Mouse (Mus musculus) heart, embryonic 14.5 days (tissue): ENCODE measurements around the gene Mkrn2. TPM values are rescaled to one million over a fixed set of nuclear protein-coding genes. Genes with fewer than 3 reads are reported as not detected.

ENCODE experiments used
- ATAC-seq: fragments of 200-750 bp; cut with Nextera tagmentation; 2 replicates; pipeline ENCODE4 v1.8.0; 2017; ENCODE audit warnings: low read depth, moderate TSS enrichment; ENCODE audit not compliant: insufficient number of reproducible peaks, insufficient read depth, low FRiP score
- H3K27ac ChIP-seq, 2 experiments: fragments of 200-500 bp in 1 of 2; fragments of 300-500 bp in 1 of 2; sonication (generic) in 1 of 2; replicated peaks in 1 of 2; 2 replicates each; pipeline ENCODE4 v1.5.1; 2012 to 2014; ENCODE audit warnings: low read depth in 2 of 2, low read length in 2 of 2, control low read depth in 1 of 2, mild to moderate bottlenecking in 1 of 2, mixed read lengths in 1 of 2; ENCODE audit not compliant: control insufficient read depth in 1 of 2, insufficient read depth in 1 of 2
- H3K27me3 ChIP-seq: fragments of 300-500 bp; sonication (generic); 2 replicates; pipeline ENCODE4 v1.6.1; 2014; ENCODE audit warnings: mild to moderate bottlenecking, low read length, control low read depth; ENCODE audit not compliant: control insufficient read depth, insufficient read depth
- H3K36me3 ChIP-seq: fragments of 300-500 bp; sonication (generic); 2 replicates; pipeline ENCODE4 v1.6.1; 2014; ENCODE audit warnings: mild to moderate bottlenecking, control low read depth, low read length, mixed read lengths; ENCODE audit not compliant: control insufficient read depth, insufficient read depth
- H3K4me1 ChIP-seq, 2 experiments: fragments of 200-500 bp in 1 of 2; fragments of 300-500 bp in 1 of 2; sonication (generic) in 1 of 2; 2 replicates each; pipeline ENCODE4 v1.6.1; 2012 to 2014; ENCODE audit warnings: low read length in 2 of 2, control low read depth in 1 of 2, mixed read lengths in 1 of 2; ENCODE audit not compliant: control insufficient read depth in 2 of 2, insufficient read depth in 2 of 2
- H3K4me2 ChIP-seq: fragments of 300-500 bp; sonication (generic); 2 replicates; pipeline ENCODE4 v1.6.1; 2014; ENCODE audit warnings: mild to moderate bottlenecking, low read length
- H3K4me3 ChIP-seq, 2 experiments: fragments of 200-500 bp in 1 of 2; fragments of 300-500 bp in 1 of 2; sonication (generic) in 1 of 2; 2 replicates each; pipeline ENCODE4 v1.5.1; 2012 to 2014; ENCODE audit warnings: low read length in 2 of 2, mild to moderate bottlenecking in 2 of 2, control low read depth in 1 of 2, low read depth in 1 of 2, moderate library complexity in 1 of 2; ENCODE audit not compliant: control insufficient read depth in 1 of 2, insufficient read depth in 1 of 2
- H3K9ac ChIP-seq: fragments of 300-500 bp; sonication (generic); 2 replicates; pipeline ENCODE4 v1.6.1; 2014; ENCODE audit warnings: mild to moderate bottlenecking, low read length
- H3K9me3 ChIP-seq: fragments of 300-500 bp; sonication (generic); 2 replicates; pipeline ENCODE4 v1.6.1; 2016; ENCODE audit warnings: low read length, control low read depth; ENCODE audit not compliant: control insufficient read depth
- WGBS: fragments of 180-500 bp; shearing (Covaris S2); extraction: QIAGEN DNeasy Blood & Tissue Kit; methylation state at CpG from one replicate; pipeline ENCODE4 v1.1.7; 2014; 5-methylcytosine and 5-hydroxymethylcytosine counted together
- polyA plus RNA-seq: library from polyadenylated mRNA; unstranded; fragments of >200 nt; fragmentation: Nextera tagmentation; extraction: Ambion mirVana; gene quantifications from 2 replicates; pipeline ENCODE4 v1.2.1, GENCODE M21; 2014

Gene Mkrn2
- polyA plus RNA-seq, 1 experiment from 2014 or later = 29.6 TPM

DNA sequence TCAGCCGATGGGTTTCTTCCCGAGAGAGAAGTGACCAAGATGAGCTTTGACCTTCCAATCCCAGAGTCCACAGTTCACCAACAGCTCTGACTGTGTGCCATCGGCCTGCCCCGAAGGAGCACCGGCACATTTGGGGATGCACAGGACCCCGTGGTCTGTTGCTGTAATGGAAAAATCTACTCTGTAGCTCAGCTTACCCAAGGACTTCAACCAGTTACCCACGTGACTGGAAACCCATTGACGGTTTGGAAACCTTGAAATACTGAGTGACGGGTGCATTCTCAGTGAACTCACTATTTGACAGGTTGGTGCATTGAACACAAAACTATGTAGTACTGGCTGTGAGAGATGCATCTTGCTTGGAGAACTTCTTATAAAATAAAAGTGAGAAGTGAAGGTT lies 23.8 kb upstream of the Mkrn2 start:
- Histone ChIP-seq H3K27me3 (no peaks in the 10 kb centered on the region), H3K4me3 (no peak overlapping the region), H3K9me3 (no peaks in the 10 kb centered on the region), H3K4me2 (no peak overlapping the region), H3K36me3 (peaks cover 58% of the 10 kb centered on the region), H3K9ac (no peak overlapping the region), H3K4me1 (no peaks in the 10 kb centered on the region), H3K27ac (no peak overlapping the region)
- 93% methylated on average over 9 of the region's 9 CpGs for WGBS
- no peak for ATAC-seq

DNA sequence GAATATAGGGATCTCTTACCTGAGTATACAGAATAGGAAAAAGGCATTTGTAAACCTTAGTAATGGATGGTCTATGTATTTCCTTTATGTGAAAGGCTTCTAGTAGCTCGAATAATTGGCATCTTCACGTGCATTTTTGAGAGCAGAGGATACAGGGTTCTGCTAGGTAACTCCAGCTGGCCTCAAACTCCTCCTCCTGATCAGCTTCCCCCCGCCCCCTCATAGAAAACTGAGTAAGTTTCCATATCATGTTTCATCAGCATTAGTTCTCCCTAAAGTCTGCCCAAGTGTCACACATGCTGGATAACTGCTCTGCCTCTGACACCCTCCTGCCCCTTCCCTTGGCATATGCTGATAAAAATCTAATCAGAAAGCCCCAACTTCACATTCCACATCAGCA lies 20.9 kb upstream of the Mkrn2 start:
- no peaks in the 10 kb centered on the region for H3K4me1 ChIP-seq
- H3K36me3 ChIP-seq = peaks cover 45% of the 10 kb centered on the region
- no peak for ATAC-seq
- H3K4me2 ChIP-seq = no peak overlapping the region
- no peak overlapping the region for H3K4me3 ChIP-seq
- 88% methylated on average over 3 of the region's 3 CpGs for WGBS
- H3K9me3 ChIP-seq = no peaks in the 10 kb centered on the region
- no peak overlapping the region for H3K27ac ChIP-seq
- H3K9ac ChIP-seq = no peak overlapping the region
- no peaks in the 10 kb centered on the region for H3K27me3 ChIP-seq

DNA sequence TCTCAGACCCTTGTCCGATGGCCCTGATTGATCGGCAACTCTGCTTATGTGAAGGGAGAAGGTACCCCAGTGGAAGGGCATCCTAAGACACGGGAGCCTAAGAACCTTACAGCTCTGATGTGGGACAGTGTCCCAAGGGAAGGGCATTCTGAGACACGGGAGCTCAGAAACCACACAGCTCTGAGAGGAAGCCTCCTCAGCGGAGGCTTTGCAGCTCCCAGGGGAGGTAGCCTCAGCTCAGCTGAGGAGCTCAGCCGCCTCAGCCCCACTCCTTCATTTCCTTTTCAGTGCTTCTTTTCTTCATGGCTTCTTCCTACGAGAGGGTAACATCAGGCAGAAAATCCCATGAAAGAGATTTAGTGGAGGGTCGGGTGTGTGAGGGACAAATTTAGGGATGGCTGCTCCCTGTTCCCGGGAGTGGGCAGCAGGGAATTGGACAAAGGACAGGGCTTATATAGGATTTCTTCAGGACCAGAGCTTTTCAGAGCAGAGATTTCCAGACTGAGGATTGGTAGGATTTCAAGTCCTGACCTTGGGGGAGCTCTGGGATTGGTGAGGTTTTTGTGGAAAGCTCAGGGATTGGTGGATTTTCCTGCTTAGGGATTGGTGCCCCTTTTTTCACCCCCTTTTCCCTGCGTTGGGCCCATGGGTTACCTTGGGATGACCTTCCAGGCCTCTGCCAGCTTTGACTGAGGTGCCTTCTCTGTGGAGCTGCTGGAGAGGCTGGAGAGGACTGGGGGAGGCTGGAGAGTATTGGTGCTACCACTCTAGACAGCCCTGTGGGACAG lies 19.2 kb upstream of the Mkrn2 start:
- H3K4me2 ChIP-seq = no peak overlapping the region
- ATAC-seq = no peak
- H3K4me1 ChIP-seq = peaks cover 2 to 6% of the 10 kb centered on the region in 2 experiments; a peak in 1 of 4 replicates
- no peaks in the 10 kb centered on the region for H3K27me3 ChIP-seq
- no peak overlapping the region for H3K9ac ChIP-seq
- H3K27ac ChIP-seq = no peak overlapping the region
- peaks cover 28% of the 10 kb centered on the region for H3K36me3 ChIP-seq
- 81% methylated on average over 10 of the region's 10 CpGs for WGBS
- H3K4me3 ChIP-seq = no peak overlapping the region
- H3K9me3 ChIP-seq = no peaks in the 10 kb centered on the region

DNA sequence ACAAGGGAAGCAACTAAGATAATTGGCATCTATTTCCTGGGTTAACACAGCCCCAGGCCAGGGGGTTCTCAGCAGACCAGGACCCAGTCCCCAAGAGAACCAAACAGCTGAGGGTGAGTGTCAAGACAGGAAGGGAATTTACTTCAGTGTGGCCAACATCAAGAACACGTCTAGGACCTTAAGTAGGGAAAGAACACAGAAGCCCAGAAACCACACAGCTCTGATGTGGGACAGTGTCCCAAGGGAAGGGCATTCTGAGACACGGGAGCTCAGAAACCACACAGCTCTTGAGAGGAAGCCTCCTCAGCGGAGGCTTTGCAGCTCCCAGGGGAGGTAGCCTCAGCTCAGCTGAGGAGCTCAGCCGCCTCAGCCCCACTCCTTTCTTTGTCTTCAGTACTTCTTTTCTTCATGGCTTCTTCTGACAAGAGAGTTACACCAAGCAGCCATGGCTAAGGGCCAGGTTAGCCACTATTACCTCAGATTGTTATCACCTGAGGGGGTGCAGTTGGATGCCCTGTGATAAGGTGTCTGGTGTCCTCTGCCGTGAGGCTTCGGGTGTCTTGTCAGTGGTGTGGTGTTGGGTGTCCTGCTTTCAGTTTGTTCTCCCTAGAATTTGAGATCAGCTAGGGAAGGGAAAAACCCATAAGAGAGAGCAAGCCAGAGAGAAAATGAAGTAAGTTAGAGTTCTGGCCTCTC lies 18.1 kb upstream of the Mkrn2 start:
- Histone ChIP-seq H3K9me3 (no peaks in the 10 kb centered on the region), H3K4me3 (no peak overlapping the region), H3K36me3 (peaks cover 17% of the 10 kb centered on the region), H3K4me2 (no peak overlapping the region), H3K4me1 (peaks cover 2 to 6% of the 10 kb centered on the region in 2 experiments; a peak in 1 of 4 replicates), H3K27me3 (no peaks in the 10 kb centered on the region), H3K27ac (no peak overlapping the region), H3K9ac (no peak overlapping the region)
- 74% methylated on average over 6 of the region's 6 CpGs for WGBS
- ATAC-seq = no peak

DNA sequence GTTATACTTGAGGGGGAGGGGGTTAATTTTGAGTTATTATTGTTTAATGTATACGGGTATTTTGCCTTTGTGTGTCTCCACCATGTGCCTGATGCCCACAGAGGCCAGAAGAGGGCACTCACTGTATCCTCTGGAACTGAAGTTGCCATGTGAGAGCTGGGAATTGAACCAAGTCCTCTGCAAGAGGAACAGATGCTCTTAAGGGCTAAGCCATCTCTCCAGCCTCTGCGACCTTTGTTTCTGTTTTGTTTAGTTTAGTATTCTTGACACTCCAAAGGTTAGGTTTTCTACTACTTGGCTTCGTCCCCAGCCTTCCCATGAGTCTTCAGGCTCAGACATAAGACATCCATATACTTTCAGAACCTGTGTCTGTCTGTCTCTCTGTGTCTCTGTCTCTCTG lies 17.5 kb upstream of the Mkrn2 start:
- Histone ChIP-seq H3K9me3 (no peaks in the 10 kb centered on the region), H3K4me3 (no peak overlapping the region), H3K36me3 (peaks cover 12% of the 10 kb centered on the region; the same call in 1 of the 2 replicates), H3K4me2 (no peak overlapping the region), H3K27ac (no peak overlapping the region), H3K27me3 (no peaks in the 10 kb centered on the region), H3K9ac (no peak overlapping the region), H3K4me1 (peaks cover 2 to 6% of the 10 kb centered on the region in 2 experiments; a peak in 1 of 4 replicates)
- 78% methylated on average over 3 of the region's 3 CpGs for WGBS
- no peak for ATAC-seq

DNA sequence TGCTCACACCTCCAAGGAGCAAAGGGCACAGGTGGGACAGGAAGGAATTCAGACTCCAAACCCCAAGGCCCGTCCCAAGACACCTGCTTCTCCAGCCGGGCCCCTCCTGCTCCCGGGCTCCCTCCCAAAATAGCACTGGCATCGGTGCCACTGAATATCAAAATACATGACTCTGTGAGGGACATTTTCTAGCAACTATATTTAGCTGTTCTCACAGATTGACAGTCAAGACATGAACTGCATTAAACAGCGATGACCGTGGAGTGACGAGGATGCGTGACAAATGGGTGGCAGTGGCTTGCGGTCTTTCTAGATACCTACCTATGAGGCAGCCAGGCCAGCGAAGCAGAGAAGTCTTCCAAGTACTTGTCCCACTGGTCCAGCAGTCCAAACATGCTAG lies 15.4 kb upstream of the Mkrn2 start:
- Histone ChIP-seq H3K4me1 (peaks cover 2 to 6% of the 10 kb centered on the region in 2 experiments; a peak in 1 of 4 replicates), H3K9me3 (no peaks in the 10 kb centered on the region), H3K36me3 (no peaks in the 10 kb centered on the region), H3K4me2 (peak overlapping the region; percentile 47), H3K27ac (peak overlapping the region; percentile 61 to 70; a peak in 3 of 4 replicates), H3K4me3 (no peak overlapping the region), H3K27me3 (no peaks in the 10 kb centered on the region), H3K9ac (no peak overlapping the region; the same call in 1 of the 2 replicates)
- 48% methylated on average over 10 of the region's 10 CpGs for WGBS
- ATAC-seq = no peak

DNA sequence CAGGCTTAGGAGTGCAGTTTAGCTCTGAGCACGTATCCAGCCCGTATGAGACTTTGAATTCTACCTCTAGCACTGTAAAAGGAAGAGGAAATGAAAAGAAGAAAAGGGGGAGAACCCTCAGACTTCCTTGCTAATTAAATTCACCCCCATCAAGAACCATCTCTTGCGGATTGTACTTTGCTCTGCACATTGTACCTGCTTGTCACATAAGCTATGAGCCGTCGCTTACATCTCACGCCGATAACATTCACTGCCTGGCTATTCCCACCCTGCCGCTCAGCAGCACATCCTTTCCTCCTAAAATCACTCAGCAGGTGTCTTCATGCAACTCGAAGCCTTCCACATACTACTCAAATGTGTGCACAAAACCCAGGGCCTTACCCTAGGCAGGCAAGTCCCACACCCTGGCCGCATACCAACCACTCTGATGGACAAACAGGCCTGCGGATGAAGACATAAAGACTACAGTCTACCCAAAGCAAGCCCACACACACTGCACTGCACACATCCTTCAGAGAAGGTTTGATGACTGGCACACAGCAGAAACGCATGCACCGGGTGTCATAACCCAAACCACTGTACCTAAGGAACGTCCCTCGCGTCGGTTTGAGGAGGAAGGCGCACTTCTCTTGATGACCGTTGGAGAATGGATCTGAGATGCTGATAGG lies 9.9 kb upstream of the Mkrn2 start:
- ATAC-seq = no peak

More for the DNA sequence above, 9.9 kb upstream of the Mkrn2 start:
- Histone ChIP-seq H3K4me3 (no peak overlapping the region), H3K9me3 (no peaks in the 10 kb centered on the region), H3K27ac (no peak overlapping the region), H3K9ac (no peak overlapping the region), H3K4me2 (no peak overlapping the region), H3K4me1 (no peaks in the 10 kb centered on the region; a peak in 1 of 4 replicates), H3K36me3 (no peaks in the 10 kb centered on the region), H3K27me3 (no peaks in the 10 kb centered on the region)
- 84% methylated on average over 19 of the region's 19 CpGs for WGBS
